ENCODE assay signal across 13 mouse cellular contexts in the genomic region with DNA sequence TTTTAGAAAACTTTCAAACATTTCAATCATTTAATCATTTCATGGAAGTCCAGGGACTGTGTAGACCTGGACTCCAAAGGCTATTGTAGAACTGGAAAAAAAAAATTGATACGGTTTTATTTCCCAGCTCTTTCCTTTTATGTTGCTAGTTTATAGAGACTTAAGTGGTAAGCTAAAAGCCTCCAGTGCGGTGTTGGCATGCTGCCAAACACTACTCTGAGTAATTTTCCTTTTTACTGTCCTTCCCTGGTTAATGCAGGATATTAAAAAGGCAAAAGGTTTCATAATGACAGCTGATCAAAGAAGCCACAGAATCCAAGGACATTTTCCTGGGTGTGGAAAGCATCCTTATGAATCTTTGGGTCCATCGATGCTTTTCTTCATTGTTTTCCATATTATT. TPM values are rescaled to one million over a fixed set of nuclear protein-coding genes. Genes with fewer than 3 reads are reported as not detected.
A peak's percentile ranks its signal among the peaks of the same experiment; 100 is the strongest.
DNase-seq lines count a peak whose midpoint lies in the region; ATAC-seq and TF ChIP-seq lines count a peak whose summit lies in the region.
"Had no signal": no experiment of that assay in that cellular context is flagged by ENCODE, and none has a peak within 500 bp of the region (broad histone marks: within the 10 kb centered on the region; RNA-seq: fewer than 3 reads in every experiment).

No protein-coding gene starts in this region.

- H3K4me1 ChIP-seq in forebrain, embryonic 15.5 days = peaks cover 5% of the 10 kb centered on the region; the same call in 1 of the 2 replicates
- H3K4me1 ChIP-seq in forebrain, embryonic 10.5 days = no peaks in the 10 kb centered on the region
- H3K4me1 ChIP-seq in neural tube, embryonic 13.5 days (replicated peaks) = no peaks in the 10 kb centered on the region
- H3K4me1 ChIP-seq in liver, postnatal 0 days (ENCODE audit: insufficient read depth) = no peaks in the 10 kb centered on the region
- H3K4me1 ChIP-seq: lung, embryonic 15.5 days had no signal

- H3K4me3 ChIP-seq in forebrain, embryonic 15.5 days = no peak overlapping the region
- no peak overlapping the region for H3K4me3 ChIP-seq in forebrain, embryonic 10.5 days
- H3K4me3 ChIP-seq in neural tube, embryonic 13.5 days = no peak overlapping the region
- H3K4me3 ChIP-seq in liver, postnatal 0 days (ENCODE audit: low read depth, low read length) = no peak overlapping the region
- H3K4me3 ChIP-seq: lung, embryonic 15.5 days; myocyte had no signal

- TF ChIP-seq POLR2A in brain, embryonic 14.5 days (IDR thresholded peaks at IDR 0.05; ENCODE audit: borderline replicate concordance, extremely low read depth, insufficient read depth, insufficient read length, poor library complexity, severe bottlenecking) = no peak

- no peaks in the 10 kb centered on the region for H3K36me3 ChIP-seq in forebrain, embryonic 15.5 days
- H3K36me3 ChIP-seq in forebrain, embryonic 10.5 days (replicated peaks) = no peaks in the 10 kb centered on the region
- no peaks in the 10 kb centered on the region for H3K36me3 ChIP-seq in neural tube, embryonic 13.5 days
- H3K36me3 ChIP-seq in liver, postnatal 0 days (replicated peaks; ENCODE audit: insufficient read depth, low read length) = no peaks in the 10 kb centered on the region
- H3K36me3 ChIP-seq: lung, embryonic 15.5 days had no signal

- no peaks in the 10 kb centered on the region for H3K27me3 ChIP-seq in forebrain, embryonic 15.5 days
- no peaks in the 10 kb centered on the region for H3K27me3 ChIP-seq in forebrain, embryonic 10.5 days (ENCODE audit: poor library complexity, severe bottlenecking)
- no peaks in the 10 kb centered on the region for H3K27me3 ChIP-seq in neural tube, embryonic 13.5 days
- no peaks in the 10 kb centered on the region for H3K27me3 ChIP-seq in liver, postnatal 0 days (ENCODE audit: insufficient read depth, low read length)
- H3K27me3 ChIP-seq: lung, embryonic 15.5 days had no signal

- 20% methylated on average over 3 of the region's 3 CpGs for WGBS in forebrain, embryonic 15.5 days
- 92% methylated on average over 3 of the region's 3 CpGs for WGBS in forebrain, embryonic 10.5 days
- WGBS in neural tube, embryonic 13.5 days = 52% methylated on average over 3 of the region's 3 CpGs
- 75% methylated on average over 3 of the region's 3 CpGs for WGBS in liver, postnatal 0 days (ENCODE audit: insufficient replicate concordance)

- H3K9ac ChIP-seq in forebrain, embryonic 15.5 days (replicated peaks) = no peak overlapping the region
- H3K9ac ChIP-seq in neural tube, embryonic 13.5 days = no peak overlapping the region
- no peak overlapping the region for H3K9ac ChIP-seq in liver, postnatal 0 days (replicated peaks)
- H3K9ac ChIP-seq: lung, embryonic 15.5 days had no signal

- H3K9me3 ChIP-seq in forebrain, embryonic 15.5 days = no peaks in the 10 kb centered on the region
- no peaks in the 10 kb centered on the region for H3K9me3 ChIP-seq in forebrain, embryonic 10.5 days
- no peaks in the 10 kb centered on the region for H3K9me3 ChIP-seq in neural tube, embryonic 13.5 days
- no peaks in the 10 kb centered on the region for H3K9me3 ChIP-seq in liver, postnatal 0 days (ENCODE audit: low read length)
- H3K9me3 ChIP-seq: lung, embryonic 15.5 days had no signal

- 0 out of 2 replicates have a peak, but pooled peaks have one; percentile 26 for ATAC-seq in forebrain, embryonic 15.5 days (replicated peaks)
- peak; percentile 15; the same call in 1 of the 2 replicates for ATAC-seq in neural tube, embryonic 13.5 days (ENCODE audit: low read depth)
- ATAC-seq in monocyte, adult 5-6 weeks (replicated peaks; ENCODE audit: insufficient number of reproducible peaks, low FRiP score, low TSS enrichment, poor library complexity, severe bottlenecking) = no peak
- no peak for ATAC-seq in liver, postnatal 0 days

- H3K27ac ChIP-seq in forebrain, embryonic 15.5 days (replicated peaks) = no peak overlapping the region
- H3K27ac ChIP-seq in forebrain, embryonic 10.5 days = no peak overlapping the region
- no peak overlapping the region for H3K27ac ChIP-seq in neural tube, embryonic 13.5 days (replicated peaks)
- H3K27ac ChIP-seq in liver, postnatal 0 days (ENCODE audit: low read depth) = no peak overlapping the region
- H3K27ac ChIP-seq: lung, embryonic 15.5 days had no signal

- TF ChIP-seq CTCF in brain, embryonic 14.5 days (IDR thresholded peaks at IDR 0.05; ENCODE audit: borderline replicate concordance, extremely low read depth, insufficient read depth, insufficient read length) = no peak
- no peak for TF ChIP-seq CTCF in liver, postnatal 0 days (IDR thresholded peaks at IDR 0.05; ENCODE audit: low read depth)

- no peak for DNase-seq in forebrain, embryonic 10.5 days (ENCODE audit: extremely low spot score, low spot score)
- DNase-seq in neural tube, embryonic 10.5 days (ENCODE audit: extremely low spot score, low spot score) = no peak
- DNase-seq in brain, embryonic 14.5 days (ENCODE audit: low read depth) = peak; percentile 86
- DNase-seq in liver, postnatal 0 days = no peak
- no peak for DNase-seq in embryo, embryonic 10.5 days (ENCODE audit: low spot score)
- DNase-seq: gastrocnemius, postnatal 10 days; kidney, adult 11 months; right cerebral cortex, postnatal 4 days had no signal

- H3K4me2 ChIP-seq in forebrain, embryonic 15.5 days (replicated peaks) = no peak overlapping the region
- no peak overlapping the region for H3K4me2 ChIP-seq in neural tube, embryonic 13.5 days
- no peak overlapping the region for H3K4me2 ChIP-seq in liver, postnatal 0 days (ENCODE audit: low read depth, low read length)
- H3K4me2 ChIP-seq: lung, embryonic 15.5 days had no signal

- no peak for TF ChIP-seq EP300 in liver, postnatal 0 days (IDR thresholded peaks at IDR 0.05; ENCODE audit: low read depth)

RNA-seq across cellular contexts. Expression of a gene that starts 53.8 kb away (rescaled TPM):
- polyA plus RNA-seq in forebrain, embryonic 15.5 days (2015; fragmentation: Nextera tagmentation; extraction: Ambion mirVana) = 6.5 TPM in 2 replicates
- 2.3 and 2.4 TPM in 2 replicates for polyA plus RNA-seq in forebrain, embryonic 10.5 days (2016; fragmentation: Nextera tagmentation; extraction: Ambion mirVana)
- polyA plus RNA-seq in neural tube, embryonic 13.5 days (2015; fragmentation: Nextera tagmentation; extraction: Ambion mirVana) = 15.7 and 16.0 TPM in 2 replicates
- 2.1 and 3.2 TPM in 2 replicates for polyA plus RNA-seq in brain, embryonic 14.5 days (2012; rRNA removed)
- not detected in 3 replicates for total RNA-seq in monocyte, adult 5-6 weeks (2017)
- 0.18 and 0.25 TPM in 2 replicates for polyA plus RNA-seq in liver, postnatal 0 days (2015; fragmentation: Nextera tagmentation; extraction: Ambion mirVana)

Comparison
In these comparisons a context has a peak if more than half of its experiments do, and no peak if none do; other contexts are left out.
1. ATAC-seq: peak in forebrain, embryonic 15.5 days (single experiment) and neural tube, embryonic 13.5 days (single experiment); none in monocyte, adult 5-6 weeks (single experiment) and liver, postnatal 0 days (single experiment).